Mouse (Mus musculus) hindlimb bud, embryonic 11.5 days (tissue): ENCODE data around the gene Zfp472.
"Not testable (repeated sequence)": the region's sequence is repeated elsewhere in the genome, so short reads cannot be mapped to it uniquely, and the experiment has no call there.

Experiments
- DNase-seq: peaks from one replicate; pipeline ENCODE4 v3.0.0-alpha.2; 2012; ENCODE audit warnings: low read depth, low spot score; ENCODE audit errors: extremely low spot score

Zfp472 gene

DNA sequence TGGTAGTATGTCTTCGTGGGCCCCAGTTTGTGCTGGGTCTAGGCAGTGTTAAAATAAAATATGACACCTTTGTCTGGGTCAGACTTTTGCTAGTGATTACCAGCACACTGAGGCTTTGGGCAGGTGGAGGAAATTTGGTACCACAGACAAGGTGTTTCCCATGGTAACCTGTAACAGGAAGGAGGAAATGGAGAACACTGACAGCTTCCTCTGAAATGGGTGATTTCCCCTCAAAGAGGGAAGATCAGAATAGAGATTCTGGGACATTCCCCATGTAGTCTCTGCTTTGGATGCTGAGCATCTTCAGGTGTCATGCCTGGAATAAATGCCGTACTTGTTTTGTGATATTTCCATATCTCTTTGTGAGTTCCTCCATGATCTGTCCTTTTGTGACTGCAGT, 32.9 kb downstream of the Zfp472 start:
- no peak for DNase-seq

DNA sequence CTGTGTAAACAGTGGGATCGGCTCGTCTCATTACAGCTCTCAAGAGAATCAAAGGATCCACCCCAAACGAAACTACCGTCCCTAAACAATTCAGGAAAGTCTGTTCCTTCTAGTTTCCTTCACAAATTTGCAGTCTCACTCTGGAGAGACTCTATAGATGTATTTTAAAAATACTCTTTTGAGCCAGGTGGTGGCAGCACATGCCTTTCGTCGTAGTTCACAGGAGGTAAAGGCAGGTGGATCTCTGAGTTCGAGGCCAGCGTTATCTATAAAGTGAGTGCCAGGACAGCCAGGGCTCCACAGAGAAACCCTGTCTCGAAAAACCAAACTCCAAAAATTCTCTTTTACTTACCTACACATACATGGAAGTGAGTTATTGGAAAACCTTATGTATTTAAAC, 42.7 kb downstream of the Zfp472 start:
- no peak for DNase-seq

DNA sequence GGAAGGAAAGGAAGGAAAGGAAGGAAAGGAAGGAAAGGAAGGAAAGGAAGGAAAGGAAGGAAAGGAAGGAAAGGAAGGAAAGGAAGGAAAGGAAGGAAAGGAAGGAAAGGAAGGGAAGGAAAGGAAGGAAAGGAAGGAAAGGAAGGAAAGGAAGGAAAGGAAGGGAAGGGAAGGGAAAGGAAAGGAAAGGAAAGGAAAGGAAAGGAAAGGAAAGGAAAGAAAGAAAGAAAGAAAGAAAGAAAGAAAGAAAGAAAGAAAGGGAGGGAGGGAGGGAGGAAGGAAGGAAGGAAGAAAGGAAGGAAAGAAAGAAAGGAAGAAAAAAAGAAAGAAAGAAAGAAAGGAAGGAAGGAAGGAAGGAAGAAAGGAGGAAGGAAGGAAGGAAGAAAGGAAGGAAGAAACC, 54.8 kb downstream of the Zfp472 start:
- not testable (repeated sequence) for DNase-seq
